Mouse (Mus musculus): ENCODE results near the gene Olfr1066. TPM values are rescaled to one million over a fixed set of nuclear protein-coding genes. Genes with fewer than 3 reads are reported as not detected.
"Not testable (repeated sequence)": the region's sequence is repeated elsewhere in the genome, so short reads cannot be mapped to it uniquely, and the experiment has no call there.

The Olfr1066 gene
- polyA plus RNA-seq, 1 experiment from 2014 or later: not detected

DNA sequence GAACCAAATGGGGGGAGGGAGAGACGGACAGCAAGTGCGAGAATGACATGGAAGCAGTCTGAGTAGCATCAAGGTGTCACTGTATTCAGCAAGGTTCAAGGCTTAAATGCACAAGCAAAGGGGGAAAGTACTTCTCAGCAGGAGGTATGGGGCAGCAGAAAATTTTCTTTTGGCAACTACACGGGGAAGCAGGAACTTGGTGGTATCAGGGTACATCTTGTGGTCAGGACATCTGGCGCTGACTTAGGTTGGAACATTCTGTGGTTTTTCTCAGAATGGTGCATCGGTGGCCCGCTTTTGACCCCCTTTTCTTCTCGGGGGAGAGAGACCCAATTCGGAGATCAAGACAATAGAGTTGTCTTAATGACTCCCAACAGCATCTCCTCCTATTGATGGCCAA is 27.6 kb downstream of the Olfr1066 start:
- not testable (repeated sequence) for H3K27ac ChIP-seq (ENCODE audit: low read depth); H3K9me3 ChIP-seq (ENCODE audit: low read length); ATAC-seq; H3K36me3 ChIP-seq (replicated peaks; ENCODE audit: insufficient read depth, low read length); H3K4me1 ChIP-seq (ENCODE audit: insufficient read depth); H3K9ac ChIP-seq (replicated peaks); H3K4me3 ChIP-seq (ENCODE audit: low read depth, low read length); DNase-seq; H3K4me2 ChIP-seq (ENCODE audit: low read depth, low read length); H3K27me3 ChIP-seq (ENCODE audit: insufficient read depth, low read length)
- TF ChIP-seq EP300 (IDR thresholded peaks at IDR 0.05; ENCODE audit: low read depth): peak; percentile 32; the same call in 1 of the 2 replicates
- WGBS (ENCODE audit: insufficient replicate concordance): 52% methylated on average over 8 of the region's 8 CpGs

DNA sequence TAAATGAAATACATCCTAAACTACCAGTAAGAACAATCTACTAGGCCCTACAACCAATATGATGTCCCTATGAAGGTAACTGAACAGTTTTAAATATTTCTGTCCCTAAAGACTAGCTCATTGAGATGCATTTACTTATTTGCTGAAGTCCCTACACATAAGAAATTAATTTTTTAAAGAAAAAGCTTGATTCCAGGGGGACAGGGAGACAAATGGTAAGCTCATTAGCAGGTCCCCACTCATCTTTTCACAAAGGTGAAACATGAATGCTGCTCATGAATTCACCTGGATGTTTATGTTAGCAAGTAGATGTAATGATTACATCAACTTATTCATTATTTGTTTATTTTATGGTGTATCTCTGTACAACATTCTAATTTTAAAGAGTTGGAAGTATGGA is 29.4 kb downstream of the Olfr1066 start, which contains the start of gene Olfr1062:
Olfr1062 (minus strand) TSS at position 101 of the 400 bp plus-strand sequence.
- not testable (repeated sequence) for H3K27ac ChIP-seq (ENCODE audit: low read depth); H3K9ac ChIP-seq (replicated peaks); ATAC-seq; H3K36me3 ChIP-seq (replicated peaks; ENCODE audit: insufficient read depth, low read length); H3K27me3 ChIP-seq (ENCODE audit: insufficient read depth, low read length); H3K4me2 ChIP-seq (ENCODE audit: low read depth, low read length); H3K9me3 ChIP-seq (ENCODE audit: low read length); DNase-seq; H3K4me3 ChIP-seq (ENCODE audit: low read depth, low read length); H3K4me1 ChIP-seq (ENCODE audit: insufficient read depth)

DNA sequence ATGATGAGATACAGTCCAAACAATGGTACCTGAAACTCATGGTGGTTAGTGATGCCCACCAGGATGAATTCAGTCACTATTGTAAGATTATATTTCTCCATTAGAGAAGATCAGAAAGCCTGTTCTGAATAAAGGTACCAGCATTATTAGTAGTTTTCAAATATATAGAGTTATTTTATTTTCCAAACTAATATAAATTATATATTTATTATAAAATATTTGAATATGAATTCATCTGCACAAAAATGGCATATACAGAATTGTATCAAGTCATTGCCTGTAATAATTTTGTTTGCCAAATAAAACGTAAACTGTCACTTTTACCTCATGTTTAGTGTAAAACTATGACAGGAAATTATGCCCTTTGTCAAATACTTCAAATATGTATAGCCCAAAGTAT is 42.1 kb downstream of the Olfr1066 start, which contains the start of gene Olfr1061:
Olfr1061 (minus strand) TSS at position 101 of the 400 bp plus-strand sequence.
- H3K27ac ChIP-seq (ENCODE audit: low read depth): no peak within 1 kb of the TSS
- no peaks in the 10 kb centered on the region for H3K4me1 ChIP-seq (ENCODE audit: insufficient read depth)
- H3K4me2 ChIP-seq (ENCODE audit: low read depth, low read length): no peak within 1 kb of the TSS
- H3K36me3 ChIP-seq (replicated peaks; ENCODE audit: insufficient read depth, low read length): no peaks in the 10 kb centered on the region
- TF ChIP-seq EP300 (IDR thresholded peaks at IDR 0.05; ENCODE audit: low read depth): no peak
- TF ChIP-seq CTCF (IDR thresholded peaks at IDR 0.05; ENCODE audit: low read depth): no peak
- H3K9me3 ChIP-seq (ENCODE audit: low read length): no peaks in the 10 kb centered on the region
- no peak for ATAC-seq
- H3K27me3 ChIP-seq (ENCODE audit: insufficient read depth, low read length): no peaks in the 10 kb centered on the region
- no peak within 1 kb of the TSS for H3K4me3 ChIP-seq (ENCODE audit: low read depth, low read length)
- DNase-seq: no peak
- 61% methylated on average over 1 of the region's 1 CpGs for WGBS (ENCODE audit: insufficient replicate concordance)
- no peak within 1 kb of the TSS for H3K9ac ChIP-seq (replicated peaks)

Other genes starting within 250 kb of the Olfr1066 start
- gene Olfr1046, start 237.0 kb downstream of the Olfr1066 start, polyA plus RNA-seq (2015; fragmentation: Nextera tagmentation; extraction: Ambion mirVana): not detected in 2 replicates
- gene Olfr1047, start 224.9 kb downstream of the Olfr1066 start, polyA plus RNA-seq (2015; fragmentation: Nextera tagmentation; extraction: Ambion mirVana): not detected in 2 replicates
- not detected in 2 replicates for gene Olfr1048, start 216.0 kb downstream of the Olfr1066 start, polyA plus RNA-seq (2015; fragmentation: Nextera tagmentation; extraction: Ambion mirVana)
- not detected in 2 replicates for gene Olfr1049, start 197.9 kb downstream of the Olfr1066 start, polyA plus RNA-seq (2015; fragmentation: Nextera tagmentation; extraction: Ambion mirVana)
- gene Olfr1051, start 177.2 kb downstream of the Olfr1066 start, polyA plus RNA-seq (2015; fragmentation: Nextera tagmentation; extraction: Ambion mirVana): not detected in 2 replicates
- gene Olfr1052, start 163.8 kb downstream of the Olfr1066 start, polyA plus RNA-seq (2015; fragmentation: Nextera tagmentation; extraction: Ambion mirVana): not detected in 2 replicates
- not detected in 2 replicates for gene Olfr1053, start 141.0 kb downstream of the Olfr1066 start, polyA plus RNA-seq (2015; fragmentation: Nextera tagmentation; extraction: Ambion mirVana)
- gene Olfr1054, start 120.8 kb downstream of the Olfr1066 start, polyA plus RNA-seq (2015; fragmentation: Nextera tagmentation; extraction: Ambion mirVana): not detected in 2 replicates
- not detected in 2 replicates for gene Olfr1055, start 106.0 kb downstream of the Olfr1066 start, polyA plus RNA-seq (2015; fragmentation: Nextera tagmentation; extraction: Ambion mirVana)
- gene Olfr1056, start 93.8 kb downstream of the Olfr1066 start, polyA plus RNA-seq (2015; fragmentation: Nextera tagmentation; extraction: Ambion mirVana): not detected in 2 replicates
- gene Olfr1057, start 77.9 kb downstream of the Olfr1066 start, polyA plus RNA-seq (2015; fragmentation: Nextera tagmentation; extraction: Ambion mirVana): not detected in 2 replicates
- gene Olfr1058, start 67.7 kb downstream of the Olfr1066 start, polyA plus RNA-seq (2015; fragmentation: Nextera tagmentation; extraction: Ambion mirVana): not detected in 2 replicates
- gene Olfr1061, start 42.2 kb downstream of the Olfr1066 start, polyA plus RNA-seq (2015; fragmentation: Nextera tagmentation; extraction: Ambion mirVana): not detected in 2 replicates
- gene Olfr1062, start 29.5 kb downstream of the Olfr1066 start, polyA plus RNA-seq (2015; fragmentation: Nextera tagmentation; extraction: Ambion mirVana): not detected in 2 replicates
- not detected in 2 replicates for gene Olfr1065, start 5.7 kb downstream of the Olfr1066 start, polyA plus RNA-seq (2015; fragmentation: Nextera tagmentation; extraction: Ambion mirVana)
- not detected in 2 replicates for gene Olfr228, start 31.1 kb upstream of the Olfr1066 start, polyA plus RNA-seq (2015; fragmentation: Nextera tagmentation; extraction: Ambion mirVana)
- not detected in 2 replicates for gene Olfr1076, start 52.2 kb upstream of the Olfr1066 start, polyA plus RNA-seq (2015; fragmentation: Nextera tagmentation; extraction: Ambion mirVana)
- gene Olfr1079, start 86.2 kb upstream of the Olfr1066 start, polyA plus RNA-seq (2015; fragmentation: Nextera tagmentation; extraction: Ambion mirVana): not detected in 2 replicates
- not detected in 2 replicates for gene Olfr1080, start 102.0 kb upstream of the Olfr1066 start, polyA plus RNA-seq (2015; fragmentation: Nextera tagmentation; extraction: Ambion mirVana)
- gene Olfr1082, start 142.7 kb upstream of the Olfr1066 start, polyA plus RNA-seq (2015; fragmentation: Nextera tagmentation; extraction: Ambion mirVana): not detected in 2 replicates
- not detected in 2 replicates for gene Olfr1084, start 183.5 kb upstream of the Olfr1066 start, polyA plus RNA-seq (2015; fragmentation: Nextera tagmentation; extraction: Ambion mirVana)
- gene Olfr1085, start 205.8 kb upstream of the Olfr1066 start, polyA plus RNA-seq (2015; fragmentation: Nextera tagmentation; extraction: Ambion mirVana): not detected in 2 replicates
- gene Olfr1086, start 223.8 kb upstream of the Olfr1066 start, polyA plus RNA-seq (2015; fragmentation: Nextera tagmentation; extraction: Ambion mirVana): not detected in 2 replicates
- not detected in 2 replicates for gene Olfr1087, start 242.1 kb upstream of the Olfr1066 start, polyA plus RNA-seq (2015; fragmentation: Nextera tagmentation; extraction: Ambion mirVana)

Data from liver, postnatal 0 days (tissue).